Mouse (Mus musculus) lung, adult 2 months (tissue): ENCODE measurements around the gene Vwa1. TPM values are rescaled to one million over a fixed set of nuclear protein-coding genes. Genes with fewer than 3 reads are reported as not detected.
"Not testable (repeated sequence)": the region's sequence is repeated elsewhere in the genome, so short reads cannot be mapped to it uniquely, and the experiment has no call there.

ENCODE experiments used
- DNase-seq: peaks from one replicate; pipeline ENCODE4 v3.0.0; 2022
- H3K4me1 ChIP-seq: fragments of 200-500 bp; 2 replicates; pipeline ENCODE4 v1.6.1; 2011; ENCODE audit warnings: low read length; ENCODE audit not compliant: control insufficient read depth, insufficient read depth
- H3K4me3 ChIP-seq: fragments of 200-500 bp; replicated peaks from 2 replicates; pipeline ENCODE3; 2011; ENCODE audit warnings: low read depth, mild to moderate bottlenecking, control low read depth, low read length; ENCODE audit errors: extremely low read depth
- CTCF ChIP-seq: fragments of 200-500 bp; IDR thresholded peaks from 2 replicates; pipeline ENCODE4 v1.5.1; 2011; ENCODE audit warnings: mild to moderate bottlenecking, low read length, control low read depth; ENCODE audit not compliant: insufficient read depth
- POLR2A ChIP-seq: fragments of 200-500 bp; IDR thresholded peaks from 2 replicates; pipeline ENCODE4 v1.6.1; 2011; ENCODE audit warnings: low read depth, mild to moderate bottlenecking, control low read depth, low read length, borderline replicate concordance; ENCODE audit errors: extremely low read depth
- WGBS: fragments of 180-500 bp; shearing (Covaris S2); methylation state at CpG from one replicate; pipeline ENCODE4 v1.1.7; 2018; 5-methylcytosine and 5-hydroxymethylcytosine counted together
- polyA plus RNA-seq: library from polyadenylated mRNA; depleted of rRNA; stranded (reverse); fragments of >200 nt; gene quantifications from 2 replicates; pipeline ENCODE4 v1.2.3, GENCODE M21; 2012

Vwa1 gene
- polyA plus RNA-seq, 1 experiment, result 11.8 TPM

- no peak for DNase-seq
- Histone ChIP-seq H3K4me1 (peaks cover 7% of the 10 kb centered on the region), H3K4me3 (no peak overlapping the region)
- 100% methylated on average over 1 of the region's 1 CpGs for WGBS
- TF ChIP-seq CTCF (no peak), POLR2A (no peak)
Measured at GRCm38 (mm10) chr4:155802075-155802474, 27.6 kb upstream of the Vwa1 start.

- no peak for DNase-seq
- Histone ChIP-seq H3K4me1 (no peaks in the 10 kb centered on the region), H3K4me3 (no peak overlapping the region)
- WGBS, result 46% methylated on average over 2 of the region's 2 CpGs
- TF ChIP-seq POLR2A (no peak), CTCF (no peak)
Measured at GRCm38 (mm10) chr4:155793730-155794129, 19.2 kb upstream of the Vwa1 start.

GRCm38 (mm10) chr4:155791240-155791933 lies 16.9 kb upstream of the Vwa1 start:
- Histone ChIP-seq H3K4me3 (no peak overlapping the region), H3K4me1 (no peaks in the 10 kb centered on the region)
- 78% methylated on average over 24 of the region's 24 CpGs for WGBS
- TF ChIP-seq POLR2A (no peak), CTCF (no peak)
- DNase-seq, result no peak

- Histone ChIP-seq H3K4me1 (no peaks in the 10 kb centered on the region), H3K4me3 (no peak overlapping the region)
- DNase-seq, result no peak
- TF ChIP-seq CTCF (no peak), POLR2A (no peak)
- WGBS, result 47% methylated on average over 3 of the region's 3 CpGs
Measured at GRCm38 (mm10) chr4:155790650-155791161, 16.2 kb upstream of the Vwa1 start.

- 77% methylated on average over 3 of the region's 3 CpGs for WGBS
- DNase-seq, result no peak
- TF ChIP-seq POLR2A (no peak), CTCF (no peak)
- no peaks in the 10 kb centered on the region for H3K4me1 ChIP-seq
- H3K4me3 ChIP-seq, result no peak within 1 kb of the TSS
Measured at GRCm38 (mm10) chr4:155790021-155790489, 15.6 kb upstream of the Vwa1 start, which contains the start of gene Ankrd65. Gene Ankrd65, plus strand, starts transcription at chr4:155790439.

GRCm38 (mm10) chr4:155788833-155789232 lies 14.3 kb upstream of the Vwa1 start:
- WGBS, result 77% methylated on average over 4 of the region's 4 CpGs
- H3K4me1 ChIP-seq, H3K4me3 ChIP-seq, DNase-seq: not testable (repeated sequence)

- no peak overlapping the region for H3K4me3 ChIP-seq
- 61% methylated on average over 3 of the region's 3 CpGs for WGBS
- TF ChIP-seq POLR2A, result no peak
- TF ChIP-seq CTCF, result no peak
- no peak for DNase-seq
- no peaks in the 10 kb centered on the region for H3K4me1 ChIP-seq
Measured at GRCm38 (mm10) chr4:155788300-155788699, 13.8 kb upstream of the Vwa1 start.

GRCm38 (mm10) chr4:155785819-155786218 lies 11.3 kb upstream of the Vwa1 start, which contains the start of gene Tmem88b:
Gene Tmem88b, minus strand, starts transcription at chr4:155785874.
- no peak for TF ChIP-seq CTCF
- no peak for TF ChIP-seq POLR2A
- Histone ChIP-seq H3K4me1 (no peaks in the 10 kb centered on the region), H3K4me3 (no peak within 1 kb of the TSS)
- WGBS, result 67% methylated on average over 5 of the region's 5 CpGs
- DNase-seq, result no peak

- no peak for DNase-seq
- TF ChIP-seq CTCF (no peak), POLR2A (no peak)
- WGBS, result 83% methylated on average over 10 of the region's 10 CpGs
- no peak overlapping the region for H3K4me3 ChIP-seq
- no peaks in the 10 kb centered on the region for H3K4me1 ChIP-seq
Measured at GRCm38 (mm10) chr4:155785246-155785645, 10.7 kb upstream of the Vwa1 start.

GRCm38 (mm10) chr4:155784081-155784701 lies 9.7 kb upstream of the Vwa1 start:
- WGBS, result under 1% methylated on average over 52 of the region's 52 CpGs
- peak; percentile 81 for DNase-seq
- no peaks in the 10 kb centered on the region for H3K4me1 ChIP-seq
- H3K4me3 ChIP-seq, result peak overlapping the region; percentile 70
- TF ChIP-seq POLR2A (no peak), CTCF (peak; percentile 68)
